9 mouse cellular contexts compared by ENCODE assay signal in genomic region chr3:102012076-102012610, GRCm38 (mm10). TPM values are rescaled to one million over a fixed set of nuclear protein-coding genes. Genes with fewer than 3 reads are reported as not detected.
DNase-seq lines count a peak whose midpoint lies in the region; ATAC-seq lines count a peak whose summit lies in the region.
"Had no signal": no experiment of that assay in that cellular context is flagged by ENCODE, and none has a peak within 500 bp of the region (broad histone marks: within the 10 kb centered on the region; RNA-seq: fewer than 3 reads in every experiment).

No protein-coding gene starts in this region.

- 0 out of 2 replicates have a peak, but pooled peaks cover 2% of the 10 kb centered on the region for H3K27me3 ChIP-seq in hindbrain, embryonic 16.5 days (replicated peaks; ENCODE audit: control insufficient read depth, insufficient read depth, low read length)
- H3K27me3 ChIP-seq in neural tube, embryonic 13.5 days = peaks cover 23% of the 10 kb centered on the region; the same call in 1 of the 2 replicates

- DNase-seq in layer of hippocampus, postnatal 10 days (ENCODE audit: low spot score in 2 of 2) = peak; percentile 14 to 27
- no peak for DNase-seq in layer of hippocampus, adult 18-20 months (ENCODE audit: low spot score in 2 of 2)
- peak; percentile 43 to 64 for DNase-seq in cerebellum, postnatal 36 days
- no peak for DNase-seq in spleen, adult 18-20 months
- no peak for DNase-seq in left cerebral cortex, adult 8-10 months (ENCODE audit: low spot score in 2 of 2)
- no peak for DNase-seq in thymus, postnatal 4 days

- H3K9me3 ChIP-seq in hindbrain, embryonic 16.5 days (ENCODE audit: control insufficient read depth, low read length) = no peaks in the 10 kb centered on the region
- no peaks in the 10 kb centered on the region for H3K9me3 ChIP-seq in neural tube, embryonic 13.5 days

- under 1% methylated on average over 23 of the region's 23 CpGs for WGBS in hindbrain, embryonic 16.5 days
- WGBS in neural tube, embryonic 13.5 days = 3% methylated on average over 23 of the region's 23 CpGs

- H3K4me3 ChIP-seq in hindbrain, embryonic 16.5 days (ENCODE audit: low read length) = peak overlapping the region; percentile 57
- peak overlapping the region; percentile 65 for H3K4me3 ChIP-seq in neural tube, embryonic 13.5 days

- peak overlapping the region; percentile 82 for H3K9ac ChIP-seq in hindbrain, embryonic 16.5 days (ENCODE audit: low read depth, low read length)
- H3K9ac ChIP-seq in neural tube, embryonic 13.5 days = peak overlapping the region; percentile 96

- H3K4me1 ChIP-seq in hindbrain, embryonic 16.5 days (ENCODE audit: control insufficient read depth, insufficient read depth, low read depth, low read length) = peaks cover 14% of the 10 kb centered on the region
- H3K4me1 ChIP-seq in neural tube, embryonic 13.5 days (replicated peaks) = peaks cover 38% of the 10 kb centered on the region

- H3K36me3 ChIP-seq in hindbrain, embryonic 16.5 days (ENCODE audit: control insufficient read depth, insufficient read depth, low read length) = no peaks in the 10 kb centered on the region
- no peaks in the 10 kb centered on the region for H3K36me3 ChIP-seq in neural tube, embryonic 13.5 days

- peak overlapping the region; percentile 95 for H3K27ac ChIP-seq in hindbrain, embryonic 16.5 days (ENCODE audit: low read depth, low read length)
- peak overlapping the region; percentile 100 for H3K27ac ChIP-seq in neural tube, embryonic 13.5 days (replicated peaks)

- peak; percentile 50 for ATAC-seq in hindbrain, embryonic 16.5 days
- ATAC-seq in neural tube, embryonic 13.5 days (ENCODE audit: low read depth) = peak; percentile 49

- peak overlapping the region; percentile 77 for H3K4me2 ChIP-seq in hindbrain, embryonic 16.5 days (ENCODE audit: low read length)
- peak overlapping the region; percentile 74 for H3K4me2 ChIP-seq in neural tube, embryonic 13.5 days

RNA-seq across cellular contexts. Expression of gene Nhlh2, which starts 2.3 kb away (rescaled TPM):
- 1 to 10 TPM; 4.4 to 4.9 TPM for total RNA-seq in layer of hippocampus, postnatal 10 days (2021)
- 1 to 10 TPM in 1 of 2 experiments, under 1 TPM in 1; 0.84 to 1.4 TPM for total RNA-seq in layer of hippocampus, adult 18-20 months (2021)
- 25.6 and 32.3 TPM in 2 replicates for polyA plus RNA-seq in hindbrain, embryonic 16.5 days (2015; fragmentation: Nextera tagmentation; extraction: Ambion mirVana)
- 72.7 and 75.5 TPM in 2 replicates for polyA plus RNA-seq in neural tube, embryonic 13.5 days (2015; fragmentation: Nextera tagmentation; extraction: Ambion mirVana)
- under 1 TPM; 0.13 to 0.51 (median 0.21) TPM for total RNA-seq in left cerebral cortex, adult 8-10 months (2022)
- polyA plus RNA-seq: spleen, adult 2 months had no signal

Comparison
In these comparisons a context has a peak if more than half of its experiments do, and no peak if none do; other contexts are left out.
1. DNase-seq: peak in layer of hippocampus, postnatal 10 days (2 of 2) and cerebellum, postnatal 36 days (2 of 2); none in layer of hippocampus, adult 18-20 months (0 of 2), spleen, adult 18-20 months (0 of 2), left cerebral cortex, adult 8-10 months (0 of 2) and thymus, postnatal 4 days (single experiment).